Mouse (Mus musculus): ENCODE measurements around the gene Ifitm10. TPM values are rescaled to one million over a fixed set of nuclear protein-coding genes. Genes with fewer than 3 reads are reported as not detected.

Ifitm10 gene
- polyA plus RNA-seq, 1 experiment from 2014 or later, result 325 TPM

DNA sequence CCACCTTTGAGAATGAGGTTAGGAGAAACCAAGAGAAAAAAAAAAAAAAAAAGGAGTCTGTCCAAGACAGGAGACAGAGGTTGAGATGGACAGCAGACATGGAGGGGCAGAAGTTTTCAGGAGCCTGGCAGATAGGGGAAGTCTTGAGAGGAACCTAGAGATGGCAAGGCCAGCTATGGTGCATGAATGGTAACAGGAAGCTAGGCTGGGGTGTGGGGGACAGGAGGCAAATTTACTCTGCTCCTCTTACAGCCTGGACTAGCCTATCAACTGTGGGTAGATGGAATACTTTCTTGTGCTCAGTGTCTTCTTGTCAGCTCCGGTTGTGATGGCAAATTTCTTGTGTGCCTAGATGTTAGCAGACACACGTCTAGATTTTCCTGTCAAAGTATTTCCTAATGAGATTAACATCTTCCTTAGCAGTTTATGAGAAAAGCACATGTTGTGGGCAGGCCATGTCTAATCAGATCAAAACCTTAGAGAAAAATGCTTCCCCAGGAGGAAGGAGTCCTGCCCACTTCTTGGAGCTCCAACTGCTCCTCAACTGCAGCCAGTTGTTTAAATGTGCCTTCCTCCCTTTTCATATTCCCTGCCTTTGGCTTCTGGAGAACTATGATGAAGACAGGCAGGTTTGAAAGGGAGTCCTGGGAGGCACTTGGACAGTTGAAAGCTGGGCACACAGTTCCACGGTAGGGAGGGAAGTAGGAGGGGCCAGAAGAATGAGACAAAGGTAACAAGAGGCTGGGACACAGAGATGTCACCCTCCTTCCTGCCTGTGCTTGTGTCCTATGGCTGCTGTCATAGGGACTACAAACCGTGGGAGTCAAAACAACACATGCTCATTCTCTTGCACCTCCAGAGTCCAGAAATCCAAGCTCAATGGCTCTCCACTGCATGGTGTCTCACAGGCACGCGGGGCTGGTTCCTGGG, 21.0 kb upstream of the Ifitm10 start:
- TF ChIP-seq CTCF (IDR thresholded peaks at IDR 0.05), result no peak
- no peaks in the 10 kb centered on the region for H3K27me3 ChIP-seq
- in situ Hi-C loops (cut with MboI; ENCODE audit: low pct_unique_long_range_greater_than_20kb), result loop anchor here (25.0 kb wide), 2 partner anchors 618 to 932 kb away; partner anchors contain the start of genes Cd151, Cracr2b, Pnpla2 and Tspan32
- ATAC-seq (no peak), DNase-seq (ENCODE audit: low read depth, low spot score) (no peak)
- CTCF ChIA-PET, result interaction anchor here (1.7 kb wide), 1 partner anchor 15 kb away, joined by 5 read pairs; no protein-coding TSS in a partner anchor
- POLR2A ChIA-PET, result interaction anchor here (0.9 kb wide), 1 partner anchor 10 kb away, joined by 4 read pairs; no protein-coding TSS in a partner anchor

GRCm38 (mm10) chr7:142393191-142393590, 19.6 kb upstream of the Ifitm10 start:
- no peak for TF ChIP-seq CTCF (IDR thresholded peaks at IDR 0.05)
- CTCF ChIA-PET, result interaction anchor here (1.0 to 1.7 kb wide), 2 partner anchors 16 to 33 kb away, joined by 3 to 5 read pairs; no protein-coding TSS in a partner anchor

DNA sequence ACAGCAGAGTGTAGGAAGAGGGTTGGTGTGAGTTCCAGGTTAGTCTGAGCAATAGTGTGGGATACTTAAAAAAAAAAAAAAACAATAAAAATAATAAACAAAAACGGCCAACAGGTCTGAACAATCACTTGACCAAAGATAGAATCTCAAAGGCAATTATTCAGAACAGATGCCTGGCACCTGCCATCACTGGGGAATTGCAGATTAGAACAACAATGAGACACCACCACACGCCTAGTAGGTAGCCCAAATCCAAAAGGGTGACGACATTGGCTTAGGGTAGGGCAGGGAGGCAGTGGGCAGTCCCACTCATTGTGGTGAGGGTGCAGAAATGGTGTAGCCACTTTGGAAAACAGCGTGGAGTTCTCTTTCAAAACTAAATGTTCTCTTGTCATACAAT, 18.1 kb upstream of the Ifitm10 start:
- TF ChIP-seq CTCF (IDR thresholded peaks at IDR 0.05), result no peak
- CTCF ChIA-PET, result no interaction called here
- in situ Hi-C loops (cut with MboI; ENCODE audit: low pct_unique_long_range_greater_than_20kb), result loop anchor here (25.0 kb wide), 2 partner anchors 621 to 929 kb away; partner anchors contain the start of genes Cd151, Cracr2b, Pnpla2 and Tspan32

More at GRCm38 (mm10) chr7:142393191-142393590, 19.6 kb upstream of the Ifitm10 start:
- DNase-seq (ENCODE audit: low read depth, low spot score), result no peak
- peak; percentile 57 for ATAC-seq
- POLR2A ChIA-PET, result interaction anchor here (0.9 to 1.8 kb wide), 4 partner anchors 9 to 43 kb away, joined by 3 to 16 read pairs (median 6); partner anchors contain the start of gene Ifitm10
- in situ Hi-C loops (cut with MboI; ENCODE audit: low pct_unique_long_range_greater_than_20kb), result loop anchor here (25.0 kb wide), 2 partner anchors 619 to 931 kb away; partner anchors contain the start of genes Cd151, Cracr2b, Pnpla2 and Tspan32
- no peaks in the 10 kb centered on the region for H3K27me3 ChIP-seq

DNA sequence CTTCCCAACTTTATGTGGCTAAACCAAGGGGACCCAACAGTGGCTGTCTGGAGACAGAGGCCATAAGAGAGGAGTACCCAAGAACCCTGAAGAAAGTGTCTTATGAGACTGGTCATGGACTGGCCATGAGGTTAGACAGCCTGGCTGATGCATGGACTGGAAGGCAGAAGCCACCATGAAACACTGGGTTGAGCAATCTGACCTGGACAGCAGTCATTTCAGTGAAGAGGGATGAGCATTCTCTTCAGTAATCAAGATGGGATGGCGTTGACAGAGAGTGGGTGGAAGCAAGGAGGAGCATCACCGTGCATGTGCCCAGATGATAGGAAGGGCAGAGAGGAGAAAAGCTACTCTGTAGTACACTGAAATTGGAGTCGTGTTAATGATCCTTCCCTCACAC, 17.6 kb upstream of the Ifitm10 start:
- ChIA-PET POLR2A (interaction anchor here (1.0 to 1.4 kb wide), 2 partner anchors 9 to 10 kb away, joined by 3 read pairs; no protein-coding TSS in a partner anchor), CTCF (no interaction called here)
- ATAC-seq, result no peak
- no peak for TF ChIP-seq CTCF (IDR thresholded peaks at IDR 0.05)
- DNase-seq (ENCODE audit: low read depth, low spot score), result no peak
- H3K27me3 ChIP-seq, result no peaks in the 10 kb centered on the region
- in situ Hi-C loops (cut with MboI; ENCODE audit: low pct_unique_long_range_greater_than_20kb), result loop anchor here (25.0 kb wide), 2 partner anchors 621 to 929 kb away; partner anchors contain the start of genes Cd151, Cracr2b, Pnpla2 and Tspan32

More for the DNA sequence above, 18.1 kb upstream of the Ifitm10 start:
- no peaks in the 10 kb centered on the region for H3K27me3 ChIP-seq
- POLR2A ChIA-PET, result no interaction called here
- DNase-seq (ENCODE audit: low read depth, low spot score) (no peak), ATAC-seq (no peak)

GRCm38 (mm10) chr7:142389961-142390650, 16.6 kb upstream of the Ifitm10 start:
- CTCF ChIA-PET, result interaction anchor here (1.0 to 1.3 kb wide), 2 partner anchors 19 to 35 kb away, joined by 3 read pairs; no protein-coding TSS in a partner anchor
- DNase-seq (ENCODE audit: low read depth, low spot score) (no peak), ATAC-seq (no peak)
- no peaks in the 10 kb centered on the region for H3K27me3 ChIP-seq
- in situ Hi-C loops (cut with MboI; ENCODE audit: low pct_unique_long_range_greater_than_20kb), result loop anchor here (25.0 kb wide), 2 partner anchors 622 to 928 kb away; partner anchors contain the start of genes Cd151, Cracr2b, Pnpla2 and Tspan32
- TF ChIP-seq CTCF (IDR thresholded peaks at IDR 0.05), result no peak
- POLR2A ChIA-PET, result interaction anchor here (1.0 to 7.2 kb wide), 4 partner anchors 8 to 16 kb away, joined by 3 to 115 read pairs (median 3); partner anchors contain the start of gene Ifitm10

DNA sequence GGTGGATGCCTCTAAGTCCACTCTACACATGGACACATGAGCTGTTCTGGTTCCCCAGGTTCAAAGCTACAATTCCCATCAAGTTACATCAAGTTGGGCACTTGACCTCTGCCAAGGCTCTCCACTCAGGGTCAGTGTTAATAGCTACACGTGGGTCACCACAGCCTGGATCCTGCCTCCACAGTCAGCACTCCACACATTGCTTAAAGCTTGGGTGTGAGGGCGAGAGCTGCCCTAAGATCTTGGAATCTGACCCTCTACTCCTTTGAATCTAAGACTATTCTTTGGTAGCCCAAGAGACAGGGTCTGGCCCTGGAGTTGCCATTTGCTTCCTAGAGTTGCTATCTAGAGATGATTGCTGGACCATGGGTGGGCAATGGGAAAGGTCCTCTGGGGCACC, 15.2 kb upstream of the Ifitm10 start:
- no peak for TF ChIP-seq CTCF (IDR thresholded peaks at IDR 0.05)
- in situ Hi-C loops (cut with MboI; ENCODE audit: low pct_unique_long_range_greater_than_20kb), result loop anchor here (25.0 kb wide), 2 partner anchors 624 to 926 kb away; partner anchors contain the start of genes Cd151, Cracr2b, Pnpla2 and Tspan32
- DNase-seq (ENCODE audit: low read depth, low spot score) (no peak), ATAC-seq (no peak)
- CTCF ChIA-PET, result interaction anchor here (1.2 to 3.5 kb wide), 5 partner anchors 10 to 37 kb away, joined by 3 to 12 read pairs (median 6); no protein-coding TSS in a partner anchor
- POLR2A ChIA-PET, result interaction anchor here (3.6 to 7.2 kb wide), 3 partner anchors 12 to 36 kb away, joined by 28 to 115 read pairs (median 28); partner anchors contain the start of gene Ifitm10
- no peaks in the 10 kb centered on the region for H3K27me3 ChIP-seq

DNA sequence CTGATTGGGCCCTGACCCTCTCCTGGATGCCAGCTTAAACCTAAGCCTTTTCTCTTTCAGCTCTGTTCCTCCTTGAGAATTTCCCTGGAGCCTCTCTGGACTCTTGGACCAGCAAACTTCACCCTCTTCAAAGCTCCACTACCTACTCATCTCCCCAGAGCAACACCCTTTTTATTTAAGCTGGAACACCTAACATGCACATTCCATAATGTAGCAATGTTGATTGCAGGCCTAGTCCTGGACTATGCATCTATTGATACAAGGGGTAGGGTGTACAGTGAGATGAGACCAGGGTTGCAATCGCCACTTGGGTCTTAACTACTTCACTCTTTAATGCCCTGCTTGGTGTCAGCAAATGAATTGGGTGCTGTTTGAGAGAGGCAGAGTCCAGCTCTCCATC, 14.6 kb upstream of the Ifitm10 start:
- no peaks in the 10 kb centered on the region for H3K27me3 ChIP-seq
- CTCF ChIA-PET, result interaction anchor here (1.0 to 3.5 kb wide), 6 partner anchors 11 to 37 kb away, joined by 3 to 12 read pairs (median 5); no protein-coding TSS in a partner anchor
- ATAC-seq (no peak), DNase-seq (ENCODE audit: low read depth, low spot score) (no peak)
- POLR2A ChIA-PET, result interaction anchor here (0.6 to 7.2 kb wide), 10 partner anchors 9 to 109 kb away, joined by 3 to 115 read pairs (median 7); partner anchors contain the start of gene Ifitm10
- TF ChIP-seq CTCF (IDR thresholded peaks at IDR 0.05), result no peak
- in situ Hi-C loops (cut with MboI; ENCODE audit: low pct_unique_long_range_greater_than_20kb), result loop anchor here (25.0 kb wide), 2 partner anchors 624 to 926 kb away; partner anchors contain the start of genes Cd151, Cracr2b, Pnpla2 and Tspan32

GRCm38 (mm10) chr7:142387419-142388148, 14.0 kb upstream of the Ifitm10 start, which contains the start of gene Ctsd:
Gene Ctsd (minus strand): TSS chr7:142388038.
- in situ Hi-C loops (cut with MboI; ENCODE audit: low pct_unique_long_range_greater_than_20kb), result loop anchor here (25.0 kb wide), 2 partner anchors 625 to 925 kb away; partner anchors contain the start of genes Cd151, Cracr2b, Pnpla2 and Tspan32

More at GRCm38 (mm10) chr7:142387419-142388148, 14.0 kb upstream of the Ifitm10 start, which contains the start of gene Ctsd:
- ATAC-seq (peak; percentile 82), DNase-seq (ENCODE audit: low read depth, low spot score) (peak; percentile 78)
- CTCF ChIA-PET, result interaction anchor here (1.0 to 3.5 kb wide), 5 partner anchors 12 to 50 kb away, joined by 3 to 12 read pairs (median 6); no protein-coding TSS in a partner anchor
- no peak for TF ChIP-seq CTCF (IDR thresholded peaks at IDR 0.05)
- POLR2A ChIA-PET, result interaction anchor here (0.6 to 7.2 kb wide), 15 partner anchors 10 to 110 kb away, joined by 3 to 115 read pairs (median 6); partner anchors contain the start of gene Ifitm10
- no peaks in the 10 kb centered on the region for H3K27me3 ChIP-seq
